Mouse (Mus musculus) megakaryocyte, embryonic 14.5 days (primary cell): ENCODE results near the gene Gm45021.

Experiments
- FLI1 ChIP-seq: IDR thresholded peaks from 2 replicates; pipeline ENCODE4 v1.6.1; 2012; ENCODE audit warnings: low read length, inconsistent platforms, mixed read lengths
- GATA1 ChIP-seq: IDR thresholded peaks from 3 replicates; pipeline ENCODE4 v1.6.1; 2012; ENCODE audit warnings: mixed read lengths, low read length, inconsistent platforms, borderline replicate concordance

DNA sequence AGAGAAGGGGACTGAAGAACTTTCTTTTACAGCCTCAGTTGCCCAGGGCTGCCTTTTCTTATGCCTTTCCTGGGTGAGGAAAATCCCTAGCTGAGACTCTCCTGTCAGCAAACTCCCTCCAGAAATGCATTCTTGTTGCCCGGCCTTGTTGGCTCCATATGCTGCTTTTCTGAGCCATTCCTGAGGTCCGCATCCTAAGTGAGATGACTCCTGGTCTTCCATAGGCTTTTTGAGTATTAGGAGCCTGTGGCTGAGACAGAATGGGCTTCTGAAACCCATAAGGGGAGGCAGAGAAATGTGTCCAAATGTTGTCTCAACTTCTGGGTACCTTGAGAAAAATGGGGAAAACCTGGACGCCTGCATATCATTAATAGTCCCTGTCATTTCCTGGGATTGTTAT lies 15.4 kb upstream of the Gm45021 start:
- TF ChIP-seq GATA1 (no peak), FLI1 (no peak)
